Mouse (Mus musculus) liver, embryonic 12.5 days (tissue): ENCODE results near the gene Ugcg. TPM values are rescaled to one million over a fixed set of nuclear protein-coding genes. Genes with fewer than 3 reads are reported as not detected.

ENCODE experiments used
- ATAC-seq: fragments of 200-750 bp; cut with Nextera tagmentation; 2 replicates; pipeline ENCODE4 v1.8.0; 2017; ENCODE audit warnings: moderate number of reproducible peaks, mild to moderate bottlenecking, moderate library complexity
- H3K27ac ChIP-seq: fragments of 300-500 bp; sonication (generic); 2 replicates; pipeline ENCODE4 v1.5.1; 2016; ENCODE audit warnings: mild to moderate bottlenecking
- H3K27me3 ChIP-seq: fragments of 300-500 bp; sonication (generic); replicated peaks from 2 replicates; pipeline ENCODE4 v1.6.1; 2016; ENCODE audit warnings: mild to moderate bottlenecking, moderate library complexity
- H3K36me3 ChIP-seq: fragments of 300-500 bp; sonication (generic); 2 replicates; pipeline ENCODE4 v1.6.1; 2016; ENCODE audit warnings: mild to moderate bottlenecking, moderate library complexity
- H3K4me1 ChIP-seq: fragments of 300-500 bp; sonication (generic); 2 replicates; pipeline ENCODE4 v1.6.1; 2016
- H3K4me2 ChIP-seq: fragments of 300-500 bp; sonication (generic); 2 replicates; pipeline ENCODE4 v1.6.1; 2016; ENCODE audit warnings: mild to moderate bottlenecking, moderate library complexity
- H3K4me3 ChIP-seq: fragments of 300-500 bp; sonication (generic); 2 replicates; pipeline ENCODE4 v1.5.1; 2016; ENCODE audit warnings: mild to moderate bottlenecking, moderate library complexity
- H3K9ac ChIP-seq: fragments of 300-500 bp; sonication (generic); 2 replicates; pipeline ENCODE4 v1.6.1; 2016; ENCODE audit warnings: mild to moderate bottlenecking, moderate library complexity
- H3K9me3 ChIP-seq: fragments of 300-500 bp; sonication (generic); replicated peaks from 2 replicates; pipeline ENCODE4 v1.6.1; 2016; ENCODE audit warnings: mild to moderate bottlenecking, moderate library complexity
- WGBS: fragments of 180-500 bp; shearing (Covaris S2); methylation state at CpG from one replicate; pipeline ENCODE4 v1.1.7; 2016; ENCODE audit not compliant: insufficient replicate concordance; 5-methylcytosine and 5-hydroxymethylcytosine counted together
- polyA plus RNA-seq: library from polyadenylated mRNA; unstranded; fragments of >200 nt; fragmentation: Nextera tagmentation; extraction: Ambion mirVana; gene quantifications from 2 replicates; pipeline ENCODE4 v1.2.1, GENCODE M21; 2016

Gene Ugcg
- polyA plus RNA-seq, 1 experiment from 2014 or later: 14.4 TPM

GRCm38 (mm10) chr4:59211181-59211580 is 22.1 kb downstream of the Ugcg start:
- H3K27me3 ChIP-seq: no peaks in the 10 kb centered on the region
- 78% methylated on average over 9 of the region's 9 CpGs for whole genome bisulfite sequencing
- no peak overlapping the region for H3K27ac ChIP-seq
- peaks cover 68% of the 10 kb centered on the region for H3K36me3 ChIP-seq
- H3K9me3 ChIP-seq: no peaks in the 10 kb centered on the region
- H3K9ac ChIP-seq: no peak overlapping the region
- no peak for ATAC-seq
- peaks cover 76% of the 10 kb centered on the region for H3K4me1 ChIP-seq
- no peak overlapping the region for H3K4me3 ChIP-seq
- H3K4me2 ChIP-seq: no peak overlapping the region

- H3K36me3 ChIP-seq: peaks cover 79% of the 10 kb centered on the region
These were observed 24.8 kb downstream of the Ugcg start for GRCm38 (mm10) chr4:59213833-59214232.

GRCm38 (mm10) chr4:59214695-59215094 is 25.6 kb downstream of the Ugcg start:
- Histone ChIP-seq H3K4me1 (peaks cover 58% of the 10 kb centered on the region), H3K36me3 (peaks cover 79% of the 10 kb centered on the region), H3K4me3 (no peak overlapping the region), H3K27me3 (no peaks in the 10 kb centered on the region), H3K9ac (no peak overlapping the region), H3K27ac (peak overlapping the region; percentile 18), H3K4me2 (0 out of 2 replicates have a peak overlapping the region, but pooled peaks have one; percentile 0), H3K9me3 (no peaks in the 10 kb centered on the region)
- ATAC-seq: no peak
- 54% methylated on average over 5 of the region's 5 CpGs for WGBS

More at GRCm38 (mm10) chr4:59213833-59214232, 24.8 kb downstream of the Ugcg start:
- Histone ChIP-seq H3K27ac (peak overlapping the region; percentile 51; the same call in 1 of the 2 replicates), H3K27me3 (no peaks in the 10 kb centered on the region), H3K4me3 (no peak overlapping the region), H3K9me3 (no peaks in the 10 kb centered on the region), H3K4me1 (peaks cover 62% of the 10 kb centered on the region), H3K4me2 (no peak overlapping the region), H3K9ac (0 out of 2 replicates have a peak overlapping the region, but pooled peaks have one; percentile 22)
- 70% methylated on average over 4 of the region's 4 CpGs for WGBS
- no peak for ATAC-seq

- 27% methylated on average over 3 of the region's 3 CpGs for WGBS
- Histone ChIP-seq H3K4me3 (no peak overlapping the region), H3K9me3 (no peaks in the 10 kb centered on the region), H3K27ac (peak overlapping the region; percentile 59), H3K4me2 (peak overlapping the region; percentile 5; the same call in 1 of the 2 replicates), H3K4me1 (peaks cover 49% of the 10 kb centered on the region), H3K27me3 (no peaks in the 10 kb centered on the region), H3K36me3 (peaks cover 79% of the 10 kb centered on the region), H3K9ac (no peak overlapping the region)
- ATAC-seq: peak; percentile 86
These were observed 26.5 kb downstream of the Ugcg start for GRCm38 (mm10) chr4:59215585-59215984.

DNA sequence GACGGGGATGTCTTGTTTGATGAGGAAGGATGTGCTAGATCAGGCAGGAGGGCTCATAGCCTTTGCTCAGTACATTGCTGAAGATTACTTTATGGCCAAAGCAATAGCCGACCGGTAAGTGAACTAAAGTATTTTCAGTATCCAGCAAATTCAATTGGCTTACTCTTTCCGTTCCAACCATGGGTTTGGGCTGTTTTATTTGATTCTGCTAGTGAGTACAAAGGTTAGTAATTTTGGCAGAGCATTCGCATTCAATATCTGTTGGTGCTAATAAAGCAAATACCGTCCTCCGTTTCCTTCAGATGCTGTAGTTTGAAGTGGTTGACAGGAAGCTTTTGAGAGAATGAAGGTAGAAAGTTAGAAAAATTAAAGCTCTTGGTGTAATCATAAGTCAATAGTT is 28.0 kb downstream of the Ugcg start:
- Histone ChIP-seq H3K9me3 (no peaks in the 10 kb centered on the region), H3K27ac (no peak overlapping the region), H3K4me3 (no peak overlapping the region), H3K9ac (no peak overlapping the region), H3K27me3 (no peaks in the 10 kb centered on the region), H3K4me2 (no peak overlapping the region), H3K4me1 (peaks cover 41% of the 10 kb centered on the region), H3K36me3 (peaks cover 83% of the 10 kb centered on the region)
- no peak for ATAC-seq
- WGBS: 87% methylated on average over 7 of the region's 7 CpGs

DNA sequence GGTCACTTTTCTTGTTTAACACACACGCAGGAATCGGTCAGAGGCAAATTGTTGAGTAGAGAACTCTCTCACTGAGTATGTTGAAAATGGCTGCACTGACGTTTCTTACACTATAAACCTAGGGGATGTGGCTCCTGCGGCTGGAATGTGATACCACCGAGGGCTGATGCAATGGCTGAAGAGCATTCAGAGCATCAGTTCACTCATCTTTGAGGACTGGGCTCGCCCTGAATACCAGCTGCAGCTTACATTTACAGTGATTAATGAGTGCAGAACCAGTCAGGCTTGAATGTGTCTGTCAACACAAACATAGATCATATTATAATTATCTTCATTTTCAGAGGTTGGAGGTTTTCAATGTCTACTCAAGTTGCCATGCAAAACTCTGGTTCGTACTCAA is 29.1 kb downstream of the Ugcg start:
- H3K4me3 ChIP-seq: no peak overlapping the region
- H3K9me3 ChIP-seq: no peaks in the 10 kb centered on the region
- H3K27me3 ChIP-seq: no peaks in the 10 kb centered on the region
- H3K4me2 ChIP-seq: no peak overlapping the region
- no peak overlapping the region for H3K9ac ChIP-seq
- 82% methylated on average over 7 of the region's 7 CpGs for WGBS
- H3K4me1 ChIP-seq: peaks cover 44% of the 10 kb centered on the region
- no peak overlapping the region for H3K27ac ChIP-seq
- peaks cover 83% of the 10 kb centered on the region for H3K36me3 ChIP-seq
- ATAC-seq: no peak

- no peak for ATAC-seq
- WGBS: 85% methylated on average over 9 of the region's 9 CpGs
- H3K36me3 ChIP-seq: peaks cover 77% of the 10 kb centered on the region
- H3K9me3 ChIP-seq: no peaks in the 10 kb centered on the region
- H3K9ac ChIP-seq: no peak overlapping the region
- H3K4me3 ChIP-seq: no peak overlapping the region
- no peak overlapping the region for H3K4me2 ChIP-seq
- no peaks in the 10 kb centered on the region for H3K27me3 ChIP-seq
- H3K4me1 ChIP-seq: peaks cover 19% of the 10 kb centered on the region
- H3K27ac ChIP-seq: no peak overlapping the region
These were observed 33.2 kb downstream of the Ugcg start for GRCm38 (mm10) chr4:59222226-59222625.

- 81% methylated on average over 5 of the region's 5 CpGs for WGBS
- H3K4me2 ChIP-seq: no peak overlapping the region
- peak overlapping the region; percentile 12 for H3K27ac ChIP-seq
- H3K9me3 ChIP-seq: no peaks in the 10 kb centered on the region
- H3K9ac ChIP-seq: no peak overlapping the region
- no peak overlapping the region for H3K4me3 ChIP-seq
- no peaks in the 10 kb centered on the region for H3K27me3 ChIP-seq
- peaks cover 22% of the 10 kb centered on the region for H3K4me1 ChIP-seq
- no peak for ATAC-seq
- peaks cover 68% of the 10 kb centered on the region for H3K36me3 ChIP-seq
These were observed 34.1 kb downstream of the Ugcg start for GRCm38 (mm10) chr4:59223055-59223615.

DNA sequence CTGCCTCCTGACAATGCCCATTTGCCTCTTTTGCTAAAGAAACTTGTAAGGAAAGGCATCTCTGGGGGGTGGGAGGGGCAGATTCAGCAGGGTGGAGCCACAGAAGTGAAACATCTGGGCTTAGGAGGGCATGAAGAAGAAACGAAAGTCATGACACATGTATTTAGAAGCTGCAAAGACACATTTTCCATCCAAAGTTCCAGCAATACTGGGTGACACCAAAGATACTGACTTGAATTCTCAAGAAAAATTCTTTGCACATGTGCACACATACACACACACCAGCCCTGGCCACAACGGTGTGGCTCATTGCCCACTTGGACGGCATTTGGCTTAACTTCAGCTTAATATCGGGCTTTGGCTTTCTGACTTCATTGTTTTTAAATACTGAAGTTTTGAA is 35.8 kb downstream of the Ugcg start:
- Histone ChIP-seq H3K9me3 (no peaks in the 10 kb centered on the region), H3K36me3 (peaks cover 52% of the 10 kb centered on the region), H3K4me1 (peaks cover 22% of the 10 kb centered on the region), H3K27ac (peak overlapping the region; percentile 50), H3K9ac (no peak overlapping the region), H3K4me3 (no peak overlapping the region), H3K4me2 (no peak overlapping the region), H3K27me3 (no peaks in the 10 kb centered on the region)
- WGBS: 77% methylated on average over 4 of the region's 4 CpGs
- ATAC-seq: no peak

DNA sequence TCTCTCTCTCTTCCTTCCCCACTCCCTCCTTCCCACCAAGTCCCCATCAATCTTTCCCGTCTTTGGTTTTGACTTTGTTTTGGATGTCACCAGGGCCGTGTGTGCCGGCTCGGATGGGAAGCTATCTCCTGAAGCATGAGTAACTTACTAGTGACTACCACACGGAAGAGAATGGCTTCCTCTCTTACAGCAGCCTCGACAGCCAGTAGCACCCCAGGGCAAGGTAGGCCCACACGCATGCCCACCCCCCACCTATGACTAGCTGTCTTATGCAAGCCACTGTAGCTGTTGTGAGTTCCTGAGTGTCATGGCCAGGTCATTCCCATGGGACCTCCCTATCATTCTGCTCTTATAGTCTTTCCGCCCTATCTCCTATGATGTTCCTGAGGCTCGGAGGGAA is 38.0 kb downstream of the Ugcg start:
- no peak for ATAC-seq
- H3K9me3 ChIP-seq: no peaks in the 10 kb centered on the region

DNA sequence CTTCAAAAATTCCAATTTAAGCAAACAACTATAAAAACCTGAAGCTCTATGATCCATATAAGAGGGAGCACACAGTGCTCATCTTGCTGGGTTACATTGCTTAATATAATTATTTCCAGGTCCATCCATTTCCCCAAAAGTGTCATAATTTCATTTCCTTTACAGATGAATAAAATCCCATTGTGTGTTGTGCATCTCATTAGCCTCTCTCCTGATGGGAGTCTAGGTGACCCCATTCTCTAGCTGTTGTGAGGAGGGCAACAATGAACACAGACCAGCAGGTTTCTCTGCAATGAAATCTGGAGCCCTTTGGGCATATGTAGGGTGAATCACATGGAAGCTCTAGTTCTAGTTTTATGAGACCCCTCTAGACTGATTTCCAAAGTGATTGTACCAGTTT is 39.9 kb downstream of the Ugcg start:
- H3K27ac ChIP-seq: no peak overlapping the region
- no peak overlapping the region for H3K4me2 ChIP-seq
- peaks cover 23% of the 10 kb centered on the region for H3K4me1 ChIP-seq
- H3K9ac ChIP-seq: no peak overlapping the region
- H3K9me3 ChIP-seq: no peaks in the 10 kb centered on the region
- peaks cover 15% of the 10 kb centered on the region for H3K36me3 ChIP-seq
- no peak for ATAC-seq
- H3K4me3 ChIP-seq: no peak overlapping the region
- H3K27me3 ChIP-seq: no peaks in the 10 kb centered on the region

More for the DNA sequence above, 38.0 kb downstream of the Ugcg start:
- Histone ChIP-seq H3K9ac (no peak overlapping the region), H3K4me3 (no peak overlapping the region), H3K27me3 (no peaks in the 10 kb centered on the region), H3K4me2 (no peak overlapping the region), H3K4me1 (peaks cover 31% of the 10 kb centered on the region), H3K27ac (no peak overlapping the region), H3K36me3 (peaks cover 33% of the 10 kb centered on the region)
- WGBS: 84% methylated on average over 9 of the region's 9 CpGs

DNA sequence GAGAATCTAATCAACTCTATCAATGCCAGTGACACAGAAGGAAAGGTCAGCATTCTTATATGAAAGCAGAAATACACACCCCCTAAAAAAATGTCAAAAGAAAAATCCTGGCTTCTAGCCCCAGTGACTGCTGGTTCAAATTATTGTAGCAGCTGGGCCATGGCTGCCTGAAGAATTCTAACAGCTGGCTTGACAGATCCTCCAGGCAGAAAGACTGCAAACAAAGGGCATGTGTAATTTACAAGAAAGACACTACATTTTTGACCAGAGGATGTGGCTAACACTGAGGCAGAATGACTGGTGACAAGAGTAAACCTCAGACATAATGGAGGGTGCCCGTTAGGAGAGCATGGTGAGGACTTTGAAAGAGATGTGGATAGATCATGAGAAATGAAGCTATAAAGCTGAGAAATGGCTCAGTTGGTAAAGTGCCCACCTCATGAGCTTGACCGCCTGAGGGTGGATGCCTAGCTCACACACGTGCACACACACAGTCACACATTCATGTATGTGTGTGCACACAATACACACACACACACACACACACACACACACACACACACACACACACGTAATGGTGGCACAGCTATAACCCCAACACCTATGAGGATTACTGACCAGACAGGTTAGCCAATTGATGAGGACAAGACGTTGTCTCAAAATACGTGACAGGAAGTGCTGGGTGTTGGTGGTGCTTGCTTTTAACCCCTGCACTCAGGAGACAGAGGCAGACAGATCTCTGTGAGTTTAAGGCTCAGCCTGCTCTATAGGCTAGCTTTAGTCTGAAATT is 42.4 kb downstream of the Ugcg start:
- no peaks in the 10 kb centered on the region for H3K36me3 ChIP-seq
- H3K9me3 ChIP-seq: no peaks in the 10 kb centered on the region
- no peaks in the 10 kb centered on the region for H3K27me3 ChIP-seq
- no peak overlapping the region for H3K4me3 ChIP-seq
- H3K4me1 ChIP-seq: peaks cover 40% of the 10 kb centered on the region
- 75% methylated on average over 6 of the region's 6 CpGs for WGBS
- no peak overlapping the region for H3K27ac ChIP-seq
- H3K9ac ChIP-seq: no peak overlapping the region
- no peak overlapping the region for H3K4me2 ChIP-seq
- ATAC-seq: no peak
